Mouse (Mus musculus): ENCODE results near the gene S100a2.

GRCm38 (mm10) chr3:90600036-90600435 is 10.0 kb downstream of the S100a2 start:
- TF ChIP-seq GATA1 (IDR thresholded peaks at IDR 0.05; ENCODE audit: low read length): no peak
- no peak for TF ChIP-seq TAL1 (IDR thresholded peaks at IDR 0.05; ENCODE audit: low read length)
